Mouse (Mus musculus): Measurements from ENCODE around the gene Fam84b. TPM values are rescaled to one million over a fixed set of nuclear protein-coding genes. Genes with fewer than 3 reads are reported as not detected.

The Fam84b gene
- polyA plus RNA-seq, 1 experiment from 2014 or later: 11.4 TPM

GRCm38 (mm10) chr15:60823620-60823869 is 30.0 kb downstream of the Fam84b start:
- Histone ChIP-seq H3K27ac (ENCODE audit: low read depth, low read length) (peak overlapping the region; percentile 40), H3K4me1 (replicated peaks; ENCODE audit: control insufficient read depth, insufficient read depth, low read length) (peaks cover 2% of the 10 kb centered on the region; the same call in 1 of the 2 replicates), H3K27me3 (replicated peaks; ENCODE audit: control insufficient read depth, insufficient read depth, low read length) (no peaks in the 10 kb centered on the region), H3K36me3 (ENCODE audit: control insufficient read depth, insufficient read depth, low read length) (no peaks in the 10 kb centered on the region), H3K9ac (ENCODE audit: low read depth, low read length) (peak overlapping the region; percentile 69), H3K4me2 (peak overlapping the region; percentile 96), H3K9me3 (ENCODE audit: control insufficient read depth, low read length) (no peaks in the 10 kb centered on the region), H3K4me3 (ENCODE audit: low read depth, low read length) (peak overlapping the region; percentile 72)
- peak; percentile 72 for DNase-seq (ENCODE audit: low spot score)
- whole genome bisulfite sequencing: under 1% methylated on average over 24 of the region's 24 CpGs
- ATAC-seq (replicated peaks; ENCODE audit: low FRiP score): peak; percentile 11

GRCm38 (mm10) chr15:60822803-60823619 is 30.6 kb downstream of the Fam84b start:
- Histone ChIP-seq H3K4me1 (replicated peaks; ENCODE audit: control insufficient read depth, insufficient read depth, low read length) (peaks cover 2% of the 10 kb centered on the region; the same call in 1 of the 2 replicates), H3K36me3 (ENCODE audit: control insufficient read depth, insufficient read depth, low read length) (no peaks in the 10 kb centered on the region), H3K4me2 (peak overlapping the region; percentile 96), H3K4me3 (ENCODE audit: low read depth, low read length) (peak overlapping the region; percentile 72), H3K9ac (ENCODE audit: low read depth, low read length) (peak overlapping the region; percentile 69), H3K27me3 (replicated peaks; ENCODE audit: control insufficient read depth, insufficient read depth, low read length) (no peaks in the 10 kb centered on the region), H3K27ac (ENCODE audit: low read depth, low read length) (peak overlapping the region; percentile 40), H3K9me3 (ENCODE audit: control insufficient read depth, low read length) (no peaks in the 10 kb centered on the region)
- ATAC-seq (replicated peaks; ENCODE audit: low FRiP score) (peak; percentile 64), DNase-seq (ENCODE audit: low spot score) (peak; percentile 73)
- WGBS: under 1% methylated on average over 68 of the region's 68 CpGs

- WGBS: 12% methylated on average over 10 of the region's 10 CpGs
- 0 out of 2 replicates have a peak overlapping the region, but pooled peaks have one; percentile 36 for H3K27ac ChIP-seq (ENCODE audit: low read depth, low read length)
- no peak for ATAC-seq (replicated peaks; ENCODE audit: low FRiP score)
Measured at GRCm38 (mm10) chr15:60822101-60822802, 31.3 kb downstream of the Fam84b start.

GRCm38 (mm10) chr15:60818500-60818899 is 35.1 kb downstream of the Fam84b start:
- Histone ChIP-seq H3K9me3 (ENCODE audit: control insufficient read depth, low read length) (no peaks in the 10 kb centered on the region), H3K4me3 (ENCODE audit: low read depth, low read length) (no peak overlapping the region), H3K4me2 (no peak overlapping the region), H3K27me3 (replicated peaks; ENCODE audit: control insufficient read depth, insufficient read depth, low read length) (no peaks in the 10 kb centered on the region), H3K27ac (ENCODE audit: low read depth, low read length) (no peak overlapping the region), H3K4me1 (replicated peaks; ENCODE audit: control insufficient read depth, insufficient read depth, low read length) (no peaks in the 10 kb centered on the region), H3K9ac (ENCODE audit: low read depth, low read length) (no peak overlapping the region), H3K36me3 (ENCODE audit: control insufficient read depth, insufficient read depth, low read length) (no peaks in the 10 kb centered on the region)
- DNase-seq (ENCODE audit: low spot score) (no peak), ATAC-seq (replicated peaks; ENCODE audit: low FRiP score) (no peak)
- 89% methylated on average over 1 of the region's 1 CpGs for WGBS

More at GRCm38 (mm10) chr15:60822101-60822802, 31.3 kb downstream of the Fam84b start:
- Histone ChIP-seq H3K36me3 (ENCODE audit: control insufficient read depth, insufficient read depth, low read length) (no peaks in the 10 kb centered on the region), H3K4me3 (ENCODE audit: low read depth, low read length) (peak overlapping the region; percentile 72), H3K4me1 (replicated peaks; ENCODE audit: control insufficient read depth, insufficient read depth, low read length) (peaks cover 2% of the 10 kb centered on the region; the same call in 1 of the 2 replicates), H3K27me3 (replicated peaks; ENCODE audit: control insufficient read depth, insufficient read depth, low read length) (no peaks in the 10 kb centered on the region), H3K4me2 (peak overlapping the region; percentile 96), H3K9ac (ENCODE audit: low read depth, low read length) (peak overlapping the region; percentile 69), H3K9me3 (ENCODE audit: control insufficient read depth, low read length) (no peaks in the 10 kb centered on the region)
- peak; percentile 42 for DNase-seq (ENCODE audit: low spot score)

- Histone ChIP-seq H3K4me3 (ENCODE audit: low read depth, low read length) (no peak overlapping the region), H3K36me3 (ENCODE audit: control insufficient read depth, insufficient read depth, low read length) (no peaks in the 10 kb centered on the region), H3K4me2 (no peak overlapping the region), H3K27me3 (replicated peaks; ENCODE audit: control insufficient read depth, insufficient read depth, low read length) (no peaks in the 10 kb centered on the region), H3K9ac (ENCODE audit: low read depth, low read length) (no peak overlapping the region), H3K4me1 (replicated peaks; ENCODE audit: control insufficient read depth, insufficient read depth, low read length) (no peaks in the 10 kb centered on the region), H3K9me3 (ENCODE audit: control insufficient read depth, low read length) (no peaks in the 10 kb centered on the region), H3K27ac (ENCODE audit: low read depth, low read length) (no peak overlapping the region)
- WGBS: 80% methylated on average over 1 of the region's 1 CpGs
- DNase-seq (ENCODE audit: low spot score): no peak
- ATAC-seq (replicated peaks; ENCODE audit: low FRiP score): no peak
Measured at GRCm38 (mm10) chr15:60816478-60816877, 37.1 kb downstream of the Fam84b start.

GRCm38 (mm10) chr15:60814542-60814941 is 39.0 kb downstream of the Fam84b start:
- no peak overlapping the region for H3K9ac ChIP-seq (ENCODE audit: low read depth, low read length)
- 61% methylated on average over 3 of the region's 3 CpGs for WGBS
- no peak for DNase-seq (ENCODE audit: low spot score)
- no peak overlapping the region for H3K4me2 ChIP-seq
- no peak overlapping the region for H3K4me3 ChIP-seq (ENCODE audit: low read depth, low read length)
- H3K27ac ChIP-seq (ENCODE audit: low read depth, low read length): no peak overlapping the region
- H3K9me3 ChIP-seq (ENCODE audit: control insufficient read depth, low read length): no peaks in the 10 kb centered on the region
- H3K4me1 ChIP-seq (replicated peaks; ENCODE audit: control insufficient read depth, insufficient read depth, low read length): no peaks in the 10 kb centered on the region
- no peaks in the 10 kb centered on the region for H3K27me3 ChIP-seq (replicated peaks; ENCODE audit: control insufficient read depth, insufficient read depth, low read length)
- no peak for ATAC-seq (replicated peaks; ENCODE audit: low FRiP score)
- H3K36me3 ChIP-seq (ENCODE audit: control insufficient read depth, insufficient read depth, low read length): no peaks in the 10 kb centered on the region

GRCm38 (mm10) chr15:60793041-60793673 is 60.4 kb downstream of the Fam84b start:
- H3K4me1 ChIP-seq (replicated peaks; ENCODE audit: control insufficient read depth, insufficient read depth, low read length): no peaks in the 10 kb centered on the region
- no peaks in the 10 kb centered on the region for H3K27me3 ChIP-seq (replicated peaks; ENCODE audit: control insufficient read depth, insufficient read depth, low read length)
- ATAC-seq (replicated peaks; ENCODE audit: low FRiP score) (no peak), DNase-seq (ENCODE audit: low spot score) (no peak)
- H3K9ac ChIP-seq (ENCODE audit: low read depth, low read length): no peak overlapping the region
- no peak overlapping the region for H3K4me3 ChIP-seq (ENCODE audit: low read depth, low read length)
- no peaks in the 10 kb centered on the region for H3K36me3 ChIP-seq (ENCODE audit: control insufficient read depth, insufficient read depth, low read length)
- H3K4me2 ChIP-seq: no peak overlapping the region
- H3K9me3 ChIP-seq (ENCODE audit: control insufficient read depth, low read length): no peaks in the 10 kb centered on the region
- H3K27ac ChIP-seq (ENCODE audit: low read depth, low read length): no peak overlapping the region

- H3K36me3 ChIP-seq (ENCODE audit: control insufficient read depth, insufficient read depth, low read length): no peaks in the 10 kb centered on the region
- H3K9ac ChIP-seq (ENCODE audit: low read depth, low read length): no peak overlapping the region
- no peak overlapping the region for H3K4me3 ChIP-seq (ENCODE audit: low read depth, low read length)
- no peaks in the 10 kb centered on the region for H3K27me3 ChIP-seq (replicated peaks; ENCODE audit: control insufficient read depth, insufficient read depth, low read length)
- no peaks in the 10 kb centered on the region for H3K4me1 ChIP-seq (replicated peaks; ENCODE audit: control insufficient read depth, insufficient read depth, low read length)
- no peak overlapping the region for H3K4me2 ChIP-seq
- no peak for ATAC-seq (replicated peaks; ENCODE audit: low FRiP score)
- no peak for DNase-seq (ENCODE audit: low spot score)
- no peak overlapping the region for H3K27ac ChIP-seq (ENCODE audit: low read depth, low read length)
- H3K9me3 ChIP-seq (ENCODE audit: control insufficient read depth, low read length): no peaks in the 10 kb centered on the region
- 57% methylated on average over 1 of the region's 1 CpGs for WGBS
Measured at GRCm38 (mm10) chr15:60789084-60789483, 64.5 kb downstream of the Fam84b start.
